Comparison of ENCODE assay signal across 16 mouse cellular contexts in the genomic region with DNA sequence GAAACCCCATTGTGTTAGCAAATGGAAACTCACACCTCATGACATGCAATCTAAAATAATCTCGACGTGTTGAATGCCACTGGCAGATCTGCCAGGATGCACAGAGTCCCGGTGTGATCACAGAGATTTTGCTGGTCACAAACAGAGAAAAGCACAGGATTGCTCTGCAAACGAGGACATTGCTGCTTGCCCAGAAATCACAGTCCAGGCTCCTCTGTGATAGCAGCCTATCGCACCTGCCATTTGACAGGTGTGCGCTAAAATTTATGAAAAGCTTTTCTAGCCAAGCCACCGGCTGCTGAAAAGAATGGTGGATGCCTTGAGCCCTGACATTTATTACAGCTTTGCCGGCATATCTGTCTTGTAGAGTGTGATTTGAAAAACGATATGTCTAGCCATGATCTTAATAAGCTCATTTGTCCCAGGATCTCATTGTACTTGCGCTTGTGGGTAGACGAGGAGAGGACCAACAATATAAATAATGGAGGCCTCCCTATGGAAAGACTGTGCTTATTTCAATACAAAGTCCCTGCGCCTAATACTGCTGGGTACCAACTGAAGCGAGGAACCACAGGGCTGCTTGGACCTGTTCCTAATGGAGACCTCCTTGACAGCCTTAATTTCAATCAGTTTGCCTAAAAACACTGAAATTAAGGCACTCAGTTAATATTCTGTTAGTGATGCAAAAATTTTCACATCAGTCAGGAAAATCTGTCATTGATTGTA.
DNase-seq lines count a peak whose midpoint lies in the region; ATAC-seq and TF ChIP-seq lines count a peak whose summit lies in the region.
"Had no signal": no experiment of that assay in that cellular context is flagged by ENCODE, and none has a peak within 500 bp of the region (broad histone marks: within the 10 kb centered on the region; RNA-seq: fewer than 3 reads in every experiment).

No protein-coding gene starts in this region.

- no peaks in the 10 kb centered on the region for H3K27me3 ChIP-seq in hindbrain, embryonic 11.5 days (ENCODE audit: control insufficient read depth, insufficient read depth, low read length)
- H3K27me3 ChIP-seq in hindbrain, embryonic 14.5 days (ENCODE audit: control insufficient read depth, insufficient read depth, low read length): no peaks in the 10 kb centered on the region
- no peaks in the 10 kb centered on the region for H3K27me3 ChIP-seq in cerebellum, adult 2 months (ENCODE audit: control insufficient read depth, insufficient read depth, low read length)
- H3K27me3 ChIP-seq in hindbrain, embryonic 15.5 days: no peaks in the 10 kb centered on the region
- H3K27me3 ChIP-seq: heart, embryonic 15.5 days; lung, embryonic 15.5 days had no signal

- no peak for TF ChIP-seq POLR2A in brain, embryonic 14.5 days (IDR thresholded peaks at IDR 0.05; ENCODE audit: borderline replicate concordance, extremely low read depth, insufficient read depth, insufficient read length, poor library complexity, severe bottlenecking)
- no peak for TF ChIP-seq POLR2A in cerebellum, adult 2 months (IDR thresholded peaks at IDR 0.05; ENCODE audit: borderline replicate concordance, insufficient read depth, low read length)

- H3K9me3 ChIP-seq in hindbrain, embryonic 11.5 days (ENCODE audit: control insufficient read depth, low read length): no peaks in the 10 kb centered on the region
- H3K9me3 ChIP-seq in hindbrain, embryonic 14.5 days (ENCODE audit: control insufficient read depth, low read length): no peaks in the 10 kb centered on the region
- H3K9me3 ChIP-seq in hindbrain, embryonic 15.5 days: no peaks in the 10 kb centered on the region
- H3K9me3 ChIP-seq: G1E; heart, embryonic 15.5 days; lung, embryonic 15.5 days had no signal

- WGBS in hindbrain, embryonic 11.5 days: 79% methylated on average over 13 of the region's 13 CpGs
- WGBS in hindbrain, embryonic 14.5 days: 60% methylated on average over 13 of the region's 13 CpGs
- 38% methylated on average over 13 of the region's 13 CpGs for WGBS in cerebellum, adult 2 months
- WGBS in hindbrain, embryonic 15.5 days: 50% methylated on average over 13 of the region's 13 CpGs

- no peak for TF ChIP-seq CTCF in brain, embryonic 14.5 days (IDR thresholded peaks at IDR 0.05; ENCODE audit: borderline replicate concordance, extremely low read depth, insufficient read depth, insufficient read length)
- TF ChIP-seq CTCF in cerebellum, adult 2 months (IDR thresholded peaks at IDR 0.05; ENCODE audit: borderline replicate concordance, insufficient read depth, low read depth, low read length): no peak

- peak; percentile 60; the same call in 1 of the 2 replicates for ATAC-seq in hindbrain, embryonic 11.5 days (ENCODE audit: low FRiP score)
- no peak; the same call in 1 of the 2 replicates for ATAC-seq in hindbrain, embryonic 14.5 days (ENCODE audit: low FRiP score)
- ATAC-seq in hindbrain, embryonic 15.5 days (ENCODE audit: low FRiP score, low read depth): peak; percentile 56; the same call in 1 of the 2 replicates

- no peak for DNase-seq in hindbrain, embryonic 11.5 days (ENCODE audit: low spot score)
- DNase-seq in hindbrain, embryonic 14.5 days (ENCODE audit: low spot score): no peak
- DNase-seq in brain, embryonic 14.5 days (ENCODE audit: low read depth): peak; percentile 51
- peak; percentile 51 to 62 for DNase-seq in cerebellum, adult 2 months
- no peak for DNase-seq in thymus, postnatal 36 days
- no peak for DNase-seq in adrenal gland, postnatal 4 days (ENCODE audit: low spot score in 2 of 2)
- DNase-seq: kidney, adult 8-10 months; kidney, postnatal 36 days; right cerebral cortex, postnatal 14 days; thymus, postnatal 4 days had no signal

- no peak overlapping the region for H3K4me2 ChIP-seq in hindbrain, embryonic 11.5 days (replicated peaks; ENCODE audit: low read depth, low read length)
- H3K4me2 ChIP-seq in hindbrain, embryonic 14.5 days (replicated peaks): no peak overlapping the region
- no peak overlapping the region for H3K4me2 ChIP-seq in hindbrain, embryonic 15.5 days
- H3K4me2 ChIP-seq: heart, embryonic 15.5 days; liver, embryonic 11.5 days; lung, embryonic 15.5 days had no signal

- no peak overlapping the region for H3K9ac ChIP-seq in hindbrain, embryonic 11.5 days (ENCODE audit: low read depth, low read length)
- no peak overlapping the region for H3K9ac ChIP-seq in hindbrain, embryonic 14.5 days
- no peak overlapping the region for H3K9ac ChIP-seq in hindbrain, embryonic 15.5 days
- H3K9ac ChIP-seq: heart, embryonic 15.5 days; lung, embryonic 15.5 days had no signal

- H3K27ac ChIP-seq in hindbrain, embryonic 11.5 days (ENCODE audit: low read depth, low read length): no peak overlapping the region
- H3K27ac ChIP-seq in hindbrain, embryonic 14.5 days: no peak overlapping the region
- peak overlapping the region; percentile 68; the same call in 1 of the 2 replicates for H3K27ac ChIP-seq in cerebellum, adult 2 months (ENCODE audit: insufficient read depth, low read length)
- H3K27ac ChIP-seq in hindbrain, embryonic 15.5 days (replicated peaks): 0 out of 2 replicates have a peak overlapping the region, but pooled peaks have one; percentile 10
- H3K27ac ChIP-seq: heart, embryonic 15.5 days; lung, embryonic 15.5 days had no signal

- no peaks in the 10 kb centered on the region for H3K4me1 ChIP-seq in hindbrain, embryonic 11.5 days (replicated peaks; ENCODE audit: control insufficient read depth, insufficient read depth, low read length)
- peaks cover 7% of the 10 kb centered on the region for H3K4me1 ChIP-seq in hindbrain, embryonic 14.5 days (replicated peaks; ENCODE audit: control insufficient read depth, insufficient read depth, low read length)
- H3K4me1 ChIP-seq in cerebellum, adult 2 months (ENCODE audit: control insufficient read depth, insufficient read depth, low read length): peaks cover 5% of the 10 kb centered on the region
- 0 out of 2 replicates have a peak, but pooled peaks cover 5% of the 10 kb centered on the region for H3K4me1 ChIP-seq in hindbrain, embryonic 15.5 days (replicated peaks)
- H3K4me1 ChIP-seq: heart, embryonic 15.5 days; lung, embryonic 15.5 days had no signal

- H3K4me3 ChIP-seq in hindbrain, embryonic 11.5 days (ENCODE audit: low read depth, low read length): no peak overlapping the region
- no peak overlapping the region for H3K4me3 ChIP-seq in hindbrain, embryonic 14.5 days (replicated peaks; ENCODE audit: low read length)
- H3K4me3 ChIP-seq in cerebellum, adult 2 months (replicated peaks; ENCODE audit: insufficient read depth, low read depth, low read length): no peak overlapping the region
- H3K4me3 ChIP-seq in hindbrain, embryonic 15.5 days: no peak overlapping the region
- H3K4me3 ChIP-seq: erythroblast, embryonic 14.5 days; heart, embryonic 15.5 days; lung, embryonic 15.5 days had no signal

- no peaks in the 10 kb centered on the region for H3K36me3 ChIP-seq in hindbrain, embryonic 11.5 days (ENCODE audit: control insufficient read depth, insufficient read depth, low read length)
- H3K36me3 ChIP-seq in hindbrain, embryonic 14.5 days (replicated peaks; ENCODE audit: control insufficient read depth, insufficient read depth): no peaks in the 10 kb centered on the region
- no peaks in the 10 kb centered on the region for H3K36me3 ChIP-seq in hindbrain, embryonic 15.5 days
- H3K36me3 ChIP-seq: G1E; heart, embryonic 15.5 days; lung, embryonic 15.5 days had no signal

Comparison
In these comparisons a context has a peak if more than half of its experiments do, and no peak if none do; other contexts are left out.
1. H3K27ac ChIP-seq: peak in cerebellum, adult 2 months (single experiment) and hindbrain, embryonic 15.5 days (single experiment); none in hindbrain, embryonic 11.5 days (single experiment) and hindbrain, embryonic 14.5 days (single experiment).
2. DNase-seq: peak in brain, embryonic 14.5 days (single experiment) and cerebellum, adult 2 months (2 of 2); none in hindbrain, embryonic 11.5 days (single experiment), hindbrain, embryonic 14.5 days (single experiment), thymus, postnatal 36 days (0 of 2) and adrenal gland, postnatal 4 days (0 of 2).